Comparison of ENCODE assay signal across 9 mouse cellular contexts in the genomic region with DNA sequence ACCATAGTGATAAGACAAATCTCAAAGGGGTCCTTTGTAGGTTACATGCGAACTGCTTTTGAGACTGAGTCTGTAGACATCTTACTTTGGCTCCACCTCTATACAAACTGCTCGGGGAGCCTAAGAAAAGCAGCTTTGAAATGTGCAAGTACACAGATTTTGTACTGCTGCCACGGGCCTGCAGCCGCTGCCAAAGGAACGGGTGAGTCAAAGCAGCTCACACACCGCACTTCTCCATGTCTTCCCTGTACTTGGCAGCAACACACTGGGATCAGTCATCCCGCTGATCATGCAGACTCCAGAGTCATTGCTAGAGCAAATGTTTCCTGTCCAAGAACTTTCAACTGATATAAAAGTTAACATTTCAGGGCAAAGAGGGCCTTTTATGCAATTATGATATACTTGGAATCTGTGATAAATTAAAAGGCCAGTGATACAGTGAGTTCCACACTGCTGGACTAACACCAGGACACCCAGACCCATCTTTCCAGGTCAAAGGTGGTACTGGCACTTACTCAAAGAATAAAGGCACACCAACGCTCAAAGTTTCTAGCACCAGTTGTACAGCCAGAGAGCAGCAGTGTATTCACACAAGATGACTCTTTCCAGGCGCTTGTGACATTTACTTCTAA.
DNase-seq lines count a peak whose midpoint lies in the region; ATAC-seq and TF ChIP-seq lines count a peak whose summit lies in the region.
"Had no signal": no experiment of that assay in that cellular context is flagged by ENCODE, and none has a peak within 500 bp of the region (broad histone marks: within the 10 kb centered on the region; RNA-seq: fewer than 3 reads in every experiment).

No protein-coding gene starts in this region.

- H3K9me3 ChIP-seq in liver, postnatal 0 days (ENCODE audit: low read length) = no peaks in the 10 kb centered on the region
- H3K9me3 ChIP-seq in heart, embryonic 15.5 days (replicated peaks) = no peaks in the 10 kb centered on the region
- no peaks in the 10 kb centered on the region for H3K9me3 ChIP-seq in midbrain, embryonic 15.5 days
- H3K9me3 ChIP-seq: G1E had no signal

- H3K4me2 ChIP-seq in liver, postnatal 0 days (ENCODE audit: low read depth, low read length) = no peak overlapping the region
- H3K4me2 ChIP-seq in heart, embryonic 15.5 days = peak overlapping the region; percentile 52
- no peak overlapping the region for H3K4me2 ChIP-seq in midbrain, embryonic 15.5 days

- peak; percentile 25 for DNase-seq in liver
- DNase-seq in liver, postnatal 0 days = no peak
- DNase-seq in layer of hippocampus, adult 9-10 months (ENCODE audit: low spot score) = peak; percentile 57
- DNase-seq in urinary bladder, postnatal 14 days (ENCODE audit: low spot score) = peak; percentile 85

- H3K4me3 ChIP-seq in liver, postnatal 0 days (ENCODE audit: low read depth, low read length) = no peak overlapping the region
- H3K4me3 ChIP-seq in embryonic fibroblast, embryonic 13.5 days (ENCODE audit: insufficient read depth, low read length) = no peak overlapping the region
- H3K4me3 ChIP-seq in heart, embryonic 15.5 days = peak overlapping the region; percentile 24
- H3K4me3 ChIP-seq in midbrain, embryonic 15.5 days = no peak overlapping the region

- H3K36me3 ChIP-seq in liver, postnatal 0 days (replicated peaks; ENCODE audit: insufficient read depth, low read length) = no peaks in the 10 kb centered on the region
- no peaks in the 10 kb centered on the region for H3K36me3 ChIP-seq in heart, embryonic 15.5 days
- no peaks in the 10 kb centered on the region for H3K36me3 ChIP-seq in midbrain, embryonic 15.5 days (replicated peaks)

- 76% methylated on average over 9 of the region's 9 CpGs for WGBS in liver, postnatal 0 days (ENCODE audit: insufficient replicate concordance)
- 27% methylated on average over 9 of the region's 9 CpGs for WGBS in heart, embryonic 15.5 days
- 64% methylated on average over 9 of the region's 9 CpGs for WGBS in midbrain, embryonic 15.5 days

- no peak for ATAC-seq in liver, postnatal 0 days
- ATAC-seq in heart, embryonic 15.5 days (replicated peaks; ENCODE audit: insufficient number of reproducible peaks, insufficient read depth, low FRiP score, low read depth) = peak; percentile 80; the same call in 1 of the 2 replicates
- peak; percentile 66 for ATAC-seq in midbrain, embryonic 15.5 days (replicated peaks)
- ATAC-seq in monocyte, adult 5-6 weeks (replicated peaks; ENCODE audit: insufficient number of reproducible peaks, low FRiP score, low TSS enrichment, poor library complexity, severe bottlenecking) = no peak

- TF ChIP-seq EP300 in liver, postnatal 0 days (IDR thresholded peaks at IDR 0.05; ENCODE audit: low read depth) = no peak

- no peaks in the 10 kb centered on the region for H3K4me1 ChIP-seq in liver, postnatal 0 days (ENCODE audit: insufficient read depth)
- peaks cover 22% of the 10 kb centered on the region for H3K4me1 ChIP-seq in embryonic fibroblast, embryonic 13.5 days (ENCODE audit: control insufficient read depth, insufficient read depth, low read length)
- H3K4me1 ChIP-seq in heart, embryonic 15.5 days (replicated peaks) = peaks cover 20% of the 10 kb centered on the region
- no peaks in the 10 kb centered on the region for H3K4me1 ChIP-seq in midbrain, embryonic 15.5 days

- no peak for TF ChIP-seq POLR2A in embryonic fibroblast, embryonic 13.5 days (IDR thresholded peaks at IDR 0.05; ENCODE audit: low read depth, low read length)

- no peak overlapping the region for H3K27ac ChIP-seq in liver, postnatal 0 days (ENCODE audit: low read depth)
- H3K27ac ChIP-seq in embryonic fibroblast, embryonic 13.5 days (ENCODE audit: insufficient read depth, low read length) = peak overlapping the region; percentile 69
- H3K27ac ChIP-seq in heart, embryonic 15.5 days = peak overlapping the region; percentile 76
- no peak overlapping the region for H3K27ac ChIP-seq in midbrain, embryonic 15.5 days

- H3K27me3 ChIP-seq in liver, postnatal 0 days (ENCODE audit: insufficient read depth, low read length) = no peaks in the 10 kb centered on the region
- no peaks in the 10 kb centered on the region for H3K27me3 ChIP-seq in heart, embryonic 15.5 days
- H3K27me3 ChIP-seq in midbrain, embryonic 15.5 days (replicated peaks) = no peaks in the 10 kb centered on the region

- no peak overlapping the region for H3K9ac ChIP-seq in liver, postnatal 0 days (replicated peaks)
- no peak overlapping the region for H3K9ac ChIP-seq in heart, embryonic 15.5 days
- no peak overlapping the region for H3K9ac ChIP-seq in midbrain, embryonic 15.5 days

- no peak for TF ChIP-seq CTCF in liver, postnatal 0 days (IDR thresholded peaks at IDR 0.05; ENCODE audit: low read depth)
- TF ChIP-seq CTCF in embryonic fibroblast, embryonic 13.5 days (IDR thresholded peaks at IDR 0.05; ENCODE audit: borderline replicate concordance, insufficient read depth, low read length) = no peak

Comparison
In these comparisons a context has a peak if more than half of its experiments do, and no peak if none do; other contexts are left out.
1. ATAC-seq: peak in heart, embryonic 15.5 days (single experiment) and midbrain, embryonic 15.5 days (single experiment); none in liver, postnatal 0 days (single experiment) and monocyte, adult 5-6 weeks (single experiment).
2. H3K27ac ChIP-seq: peak in embryonic fibroblast, embryonic 13.5 days (single experiment) and heart, embryonic 15.5 days (single experiment); none in liver, postnatal 0 days (single experiment) and midbrain, embryonic 15.5 days (single experiment).